Mouse (Mus musculus) thymus, adult 2 months (tissue): ENCODE data around the gene Gm20388.

ENCODE experiments used
- CTCF ChIP-seq: fragments of 200-500 bp; IDR thresholded peaks from 2 replicates; pipeline ENCODE4 v1.5.1; 2012; ENCODE audit warnings: mild to moderate bottlenecking, control low read depth, low read length, moderate library complexity, borderline replicate concordance; ENCODE audit not compliant: control insufficient read depth, poor library complexity, insufficient read depth; ENCODE audit errors: extremely low read depth
- POLR2A ChIP-seq: fragments of 200-500 bp; IDR thresholded peaks from 2 replicates; pipeline ENCODE4 v1.6.1; 2012; ENCODE audit warnings: mild to moderate bottlenecking, low read length, control low read depth, moderate library complexity; ENCODE audit not compliant: control insufficient read depth, poor library complexity, insufficient read depth; ENCODE audit errors: extremely low read depth

DNA sequence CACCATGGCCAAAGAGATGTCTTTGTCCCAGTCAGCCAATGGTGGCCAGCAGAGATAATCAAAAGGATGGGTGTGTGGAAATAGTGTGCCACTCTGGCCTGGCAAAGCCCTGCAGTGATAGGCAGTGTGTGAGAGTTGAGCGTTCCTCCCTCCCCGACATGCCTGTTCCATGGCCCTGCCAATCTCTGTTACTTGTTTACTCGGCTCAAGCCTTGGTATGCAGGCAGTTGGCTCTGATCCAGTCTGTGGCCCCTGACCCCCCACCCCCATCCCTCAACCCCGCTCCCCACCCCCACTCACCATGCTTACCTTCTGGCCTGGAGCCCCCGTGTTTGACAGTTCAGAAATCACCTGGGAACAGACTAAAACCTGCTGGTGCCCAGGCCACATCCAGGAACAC is 507.5 kb downstream of the Gm20388 start:
- no peak for TF ChIP-seq CTCF
- no peak for TF ChIP-seq POLR2A
